Mouse (Mus musculus): ENCODE measurements around the gene Ubtd2.
"Not testable (repeated sequence)": the region's sequence is repeated elsewhere in the genome, so short reads cannot be mapped to it uniquely, and the experiment has no call there.

Gene Ubtd2

GRCm38 (mm10) chr11:32464282-32464681, 9.1 kb downstream of the Ubtd2 start:
- no peak for DNase-seq (ENCODE audit: low read depth, low spot score)

GRCm38 (mm10) chr11:32471925-32472324, 16.8 kb downstream of the Ubtd2 start:
- no peak for DNase-seq (ENCODE audit: low read depth, low spot score)

DNA sequence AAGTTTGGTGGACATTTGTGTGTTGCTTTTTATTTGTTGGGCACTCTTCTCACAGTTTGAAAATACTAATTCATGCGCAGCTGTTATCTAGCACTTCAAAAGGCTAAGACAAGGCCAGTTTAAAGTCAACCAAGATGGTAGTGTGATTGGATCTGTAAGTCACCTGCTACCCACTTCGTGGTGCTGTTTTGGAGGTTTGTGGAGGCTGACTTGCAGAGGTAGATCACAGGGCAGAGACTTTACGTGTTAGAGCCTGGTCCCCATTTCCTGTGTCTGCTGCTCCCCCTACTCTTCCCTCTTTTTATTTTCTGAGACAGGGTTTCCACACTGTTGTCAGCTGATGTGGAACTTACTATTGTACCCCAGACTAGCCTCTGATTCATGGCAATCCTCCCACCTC, 19.6 kb downstream of the Ubtd2 start:
- DNase-seq (ENCODE audit: low read depth, low spot score) = no peak

- DNase-seq (ENCODE audit: low read depth, low spot score) = no peak
Measured at GRCm38 (mm10) chr11:32475487-32476236, 20.5 kb downstream of the Ubtd2 start.

DNA sequence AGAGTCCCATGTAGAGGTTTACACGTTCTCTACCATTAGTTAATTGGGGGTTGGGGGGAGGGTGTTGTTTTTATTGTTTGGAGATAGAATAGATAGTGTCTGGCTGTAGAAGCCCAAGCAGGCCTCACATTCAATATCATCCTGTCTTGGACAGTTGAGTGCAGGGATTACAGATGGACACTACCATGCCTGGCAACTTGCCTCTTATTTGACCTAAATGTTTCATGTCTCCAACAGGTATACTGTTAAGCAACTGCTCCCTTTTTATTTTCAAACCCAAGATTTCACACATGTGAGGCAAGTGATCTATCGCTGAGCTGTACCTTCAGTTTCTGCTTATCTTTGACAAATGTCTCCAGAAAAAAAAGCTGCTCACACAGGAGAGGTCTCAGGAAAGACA, 26.4 kb downstream of the Ubtd2 start:
- DNase-seq (ENCODE audit: low read depth, low spot score) = no peak

GRCm38 (mm10) chr11:32485290-32485689, 30.1 kb downstream of the Ubtd2 start:
- DNase-seq (ENCODE audit: low read depth, low spot score) = no peak

- DNase-seq (ENCODE audit: low read depth, low spot score) = no peak
Measured at GRCm38 (mm10) chr11:32486621-32487020, 31.5 kb downstream of the Ubtd2 start.

- no peak for DNase-seq (ENCODE audit: low read depth, low spot score)
Measured at GRCm38 (mm10) chr11:32487501-32487900, 32.3 kb downstream of the Ubtd2 start.

GRCm38 (mm10) chr11:32488344-32488743, 33.2 kb downstream of the Ubtd2 start:
- no peak for DNase-seq (ENCODE audit: low read depth, low spot score)

GRCm38 (mm10) chr11:32488808-32489670, 33.9 kb downstream of the Ubtd2 start:
- DNase-seq (ENCODE audit: low read depth, low spot score) = no peak

DNA sequence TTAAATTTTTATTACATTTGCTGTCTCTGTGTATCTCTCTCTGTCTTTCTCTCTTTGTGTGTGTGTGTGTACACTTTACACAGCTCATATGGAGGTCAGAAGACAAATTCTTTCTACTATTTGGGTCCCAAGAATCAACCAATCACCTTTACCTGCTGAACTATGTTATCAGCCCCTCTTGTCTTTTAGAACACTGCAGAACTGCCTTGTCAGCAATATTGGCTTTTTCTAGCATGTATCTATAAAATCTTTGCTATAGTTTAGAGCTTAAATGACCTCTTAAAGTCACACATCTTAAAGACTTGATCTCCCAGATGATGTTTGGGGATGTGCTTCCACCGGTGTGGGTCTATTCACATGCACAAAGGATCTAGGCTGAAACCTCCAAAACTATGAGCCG, 35.9 kb downstream of the Ubtd2 start:
- DNase-seq (ENCODE audit: low read depth, low spot score) = no peak

DNA sequence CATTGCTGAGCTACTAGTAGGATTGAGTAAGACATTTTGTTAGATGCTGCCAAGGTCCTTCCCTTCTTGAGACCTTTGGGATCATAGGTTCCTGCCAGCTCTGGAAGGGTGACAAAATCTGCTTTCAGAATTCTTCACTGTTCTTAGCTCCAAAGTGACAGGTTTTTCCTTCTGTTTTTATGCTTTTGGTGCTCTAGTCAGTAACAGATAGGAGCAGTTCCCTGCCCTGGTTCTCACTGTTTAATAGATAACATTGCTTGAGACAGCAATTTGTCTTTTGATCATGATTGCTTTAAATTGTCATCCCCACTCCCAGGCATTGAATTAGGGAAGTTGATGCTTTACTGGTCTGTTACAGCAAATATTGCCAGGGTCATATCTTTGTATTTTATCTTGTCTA, 38.1 kb downstream of the Ubtd2 start:
- no peak for DNase-seq (ENCODE audit: low read depth, low spot score)

- no peak for DNase-seq (ENCODE audit: low read depth, low spot score)
Measured at GRCm38 (mm10) chr11:32495283-32495682, 40.1 kb downstream of the Ubtd2 start.

DNA sequence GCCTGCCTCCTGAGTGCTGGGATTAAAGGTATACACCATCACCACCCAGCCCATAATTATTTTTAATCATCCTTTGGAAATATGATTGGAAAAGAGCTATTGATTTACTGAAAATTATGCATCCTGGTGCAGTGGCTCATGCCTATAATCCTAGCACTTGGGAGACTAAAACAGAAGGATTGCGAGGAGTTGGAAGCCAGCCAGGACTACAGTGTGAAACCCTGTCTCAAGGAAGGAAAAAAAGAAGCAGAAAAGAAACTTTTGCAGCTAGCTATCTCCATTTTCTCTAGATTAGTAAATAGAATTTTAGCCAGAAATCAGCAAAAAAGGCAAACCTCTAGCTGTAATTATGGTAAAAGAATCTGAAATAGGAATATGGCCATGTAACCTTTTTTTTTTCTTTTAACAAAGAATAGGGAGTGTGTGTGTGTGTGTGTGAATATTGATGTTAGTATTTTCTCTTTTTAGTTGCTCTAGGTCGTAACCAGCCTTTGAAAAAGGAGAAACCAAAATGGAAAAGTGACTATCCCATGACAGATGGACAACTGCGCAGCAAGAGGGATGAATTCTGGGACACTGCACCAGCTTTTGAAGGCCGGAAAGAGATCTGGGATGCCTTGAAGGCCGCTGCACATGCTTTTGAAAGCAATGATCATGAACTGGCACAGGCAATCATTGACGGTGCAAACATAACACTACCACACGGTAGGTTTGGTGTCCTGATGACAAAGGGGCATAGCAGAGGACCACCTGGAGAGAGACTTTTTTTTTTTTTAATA, 43.8 kb downstream of the Ubtd2 start:
- no peak for DNase-seq (ENCODE audit: low read depth, low spot score)

DNA sequence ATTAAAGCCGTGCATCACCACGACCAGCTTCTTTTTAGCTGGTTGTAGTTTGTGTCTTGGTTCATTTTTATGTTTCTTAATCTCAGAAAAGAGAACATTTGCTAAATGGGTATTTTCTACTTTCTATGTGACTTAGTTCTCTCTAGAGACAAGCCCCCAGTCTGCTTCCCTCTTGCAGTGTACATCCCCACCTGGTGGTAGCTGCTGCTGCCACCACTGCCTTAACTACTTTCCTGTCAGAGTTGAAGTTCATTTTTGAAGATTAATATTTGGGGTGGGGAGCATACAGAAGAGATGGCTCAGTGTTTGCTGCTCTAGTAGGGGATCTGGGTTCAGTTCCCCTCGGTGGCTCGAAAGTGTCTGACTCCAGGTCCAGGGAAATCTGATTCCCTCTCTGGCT, 44.8 kb downstream of the Ubtd2 start:
- DNase-seq (ENCODE audit: low read depth, low spot score) = no peak

- DNase-seq (ENCODE audit: low read depth, low spot score) = no peak
Measured at GRCm38 (mm10) chr11:32503711-32504110, 48.5 kb downstream of the Ubtd2 start.

- no peak for DNase-seq (ENCODE audit: low read depth, low spot score)
Measured at GRCm38 (mm10) chr11:32505091-32505739, 50.0 kb downstream of the Ubtd2 start.

DNA sequence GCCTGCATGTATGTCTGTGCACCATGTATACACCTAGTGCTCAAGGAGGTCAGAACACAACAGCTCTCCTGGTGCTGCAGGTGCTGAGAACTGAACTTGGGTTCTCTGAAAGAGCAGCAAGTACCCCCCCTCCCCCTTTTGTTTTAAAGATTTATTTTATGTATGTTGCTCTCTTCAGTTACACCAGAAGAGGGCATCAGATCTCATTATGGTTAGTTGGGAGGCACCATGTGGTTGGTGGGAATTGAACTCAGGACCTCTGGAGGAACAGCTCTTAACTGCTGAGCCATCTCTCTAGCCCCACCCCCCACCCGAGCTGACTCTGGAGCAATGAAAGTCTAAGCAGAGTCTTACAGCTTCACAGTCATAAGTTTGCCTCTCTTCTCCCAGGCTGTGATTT, 55.8 kb downstream of the Ubtd2 start:
- no peak for DNase-seq (ENCODE audit: low read depth, low spot score)

DNA sequence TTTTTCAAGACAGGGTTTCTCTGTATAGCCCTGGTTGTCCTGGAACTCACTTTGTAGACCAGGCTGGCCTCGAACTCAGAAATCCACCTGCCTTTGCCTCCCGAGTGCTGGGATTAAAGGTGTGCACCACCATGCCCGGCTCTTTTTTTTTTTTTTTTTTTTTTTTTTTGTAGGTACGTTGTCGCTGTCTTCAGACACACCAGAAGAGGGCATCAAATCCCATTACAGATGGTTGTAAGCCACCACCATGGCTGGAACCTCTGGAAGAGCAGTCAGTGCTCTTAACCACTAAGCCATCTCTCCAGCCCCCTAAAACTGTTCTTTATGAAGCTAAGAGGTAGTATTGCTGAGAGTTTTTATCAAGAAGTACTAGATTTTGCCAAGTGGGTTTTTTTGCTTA, 59.7 kb downstream of the Ubtd2 start:
- not testable (repeated sequence) for DNase-seq (ENCODE audit: low read depth, low spot score)

DNA sequence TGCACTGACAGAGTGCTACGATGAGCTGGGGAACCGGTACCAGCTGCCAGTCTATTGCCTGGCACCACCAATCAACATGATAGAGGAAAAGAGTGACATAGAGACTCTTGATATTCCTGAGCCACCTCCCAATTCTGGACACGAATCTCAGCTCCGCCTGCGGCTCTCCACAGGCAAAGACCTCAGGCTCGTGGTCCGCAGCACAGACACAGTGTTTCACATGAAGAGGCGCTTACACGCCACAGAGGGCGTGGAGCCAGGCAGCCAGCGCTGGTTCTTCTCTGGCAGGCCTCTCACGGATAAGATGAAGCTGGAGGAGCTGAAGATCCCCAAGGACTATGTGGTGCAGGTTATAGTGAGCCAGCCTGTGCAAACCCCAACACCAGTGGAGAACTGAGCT, 60.9 kb downstream of the Ubtd2 start:
- DNase-seq (ENCODE audit: low read depth, low spot score) = no peak

GRCm38 (mm10) chr11:32516916-32517712, 61.9 kb downstream of the Ubtd2 start:
- no peak for DNase-seq (ENCODE audit: low read depth, low spot score)

All from embryo, embryonic 11.5 days (tissue).